Mouse (Mus musculus): ENCODE results near the gene Arhgef10l. TPM values are rescaled to one million over a fixed set of nuclear protein-coding genes. Genes with fewer than 3 reads are reported as not detected.

Arhgef10l gene
- total and polyA plus RNA-seq, 2 experiments = 17.7 to 69.9 TPM

DNA sequence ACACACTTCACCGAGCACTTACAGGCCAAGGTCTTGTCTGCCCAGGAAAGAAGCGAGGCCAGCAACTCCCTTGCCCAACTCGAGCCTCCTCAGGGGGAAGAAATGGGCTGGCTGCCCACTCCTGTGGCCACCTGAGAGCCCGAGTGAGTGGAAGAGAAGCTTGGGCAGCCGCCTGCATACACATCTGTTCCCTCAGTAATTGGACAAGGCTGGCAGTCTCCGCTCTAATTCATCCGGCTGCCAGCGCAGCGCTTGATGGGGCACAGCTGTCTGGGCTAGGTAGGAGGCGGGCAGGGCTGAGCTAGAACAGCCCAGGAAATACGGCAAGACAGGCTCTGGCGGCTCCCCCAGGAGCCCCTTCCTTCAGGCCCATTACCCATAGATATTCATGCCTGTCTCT is 115.8 kb downstream of the Arhgef10l start:
- no peaks in the 10 kb centered on the region for H3K79me2 ChIP-seq (ENCODE audit: control insufficient read depth, insufficient read depth, low read length)
- peaks cover 7% of the 10 kb centered on the region; the same call in 1 of the 2 replicates for H3K36me3 ChIP-seq (ENCODE audit: control insufficient read depth, insufficient read depth, low read length)
- no peak for TF ChIP-seq CTCF (IDR thresholded peaks at IDR 0.05; ENCODE audit: low read depth, low read length)
- H3K27ac ChIP-seq (replicated peaks; ENCODE audit: insufficient read depth, low read depth, low read length) = no peak overlapping the region
- H3K4me3 ChIP-seq (ENCODE audit: insufficient read depth, low read depth, low read length) = no peak overlapping the region
- H3K9ac ChIP-seq (ENCODE audit: low read depth, low read length) = no peak overlapping the region
- no peaks in the 10 kb centered on the region for H3K4me1 ChIP-seq (ENCODE audit: control insufficient read depth, insufficient read depth, low read length)
- DNase-seq (ENCODE audit: extremely low read depth, low read depth, low spot score) = no peak
- H3K27me3 ChIP-seq (ENCODE audit: control insufficient read depth, insufficient read depth, low read length) = no peaks in the 10 kb centered on the region
- 90% methylated on average over 12 of the region's 12 CpGs for WGBS

DNA sequence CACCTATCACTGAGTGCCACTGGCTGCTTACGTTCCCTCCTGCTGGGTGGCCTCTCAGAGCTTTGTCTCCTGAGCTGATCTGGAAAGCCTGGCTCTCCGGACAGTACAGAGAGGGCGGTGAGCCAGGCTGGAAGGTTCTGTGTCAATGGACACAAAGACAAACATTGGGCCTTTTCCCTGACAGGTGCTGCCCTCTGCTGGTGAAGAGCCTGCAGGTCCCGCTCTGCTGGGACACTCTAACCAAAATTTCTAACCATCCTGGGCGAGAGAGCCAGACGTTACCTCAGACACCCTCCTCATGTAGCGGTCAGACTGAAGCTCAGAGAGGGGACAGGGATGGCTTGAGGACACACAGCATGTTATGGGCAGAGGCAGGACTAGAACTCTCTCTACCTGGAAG is 118.3 kb downstream of the Arhgef10l start:
- H3K36me3 ChIP-seq (ENCODE audit: control insufficient read depth, insufficient read depth, low read length) = peaks cover 13% of the 10 kb centered on the region
- H3K4me3 ChIP-seq (ENCODE audit: insufficient read depth, low read depth, low read length) = no peak overlapping the region
- H3K79me2 ChIP-seq (ENCODE audit: control insufficient read depth, insufficient read depth, low read length) = no peaks in the 10 kb centered on the region
- H3K27ac ChIP-seq (replicated peaks; ENCODE audit: insufficient read depth, low read depth, low read length) = no peak overlapping the region
- no peak overlapping the region for H3K9ac ChIP-seq (ENCODE audit: low read depth, low read length)
- no peaks in the 10 kb centered on the region for H3K4me1 ChIP-seq (ENCODE audit: control insufficient read depth, insufficient read depth, low read length)
- TF ChIP-seq POLR2A (IDR thresholded peaks at IDR 0.05; ENCODE audit: extremely low read depth, insufficient read depth, low read length) (no peak), CTCF (IDR thresholded peaks at IDR 0.05; ENCODE audit: low read depth, low read length) (peak; percentile 92)
- WGBS = 15% methylated on average over 7 of the region's 7 CpGs
- DNase-seq (ENCODE audit: extremely low read depth, low read depth, low spot score) = peak; percentile 67
- H3K27me3 ChIP-seq (ENCODE audit: control insufficient read depth, insufficient read depth, low read length) = no peaks in the 10 kb centered on the region

DNA sequence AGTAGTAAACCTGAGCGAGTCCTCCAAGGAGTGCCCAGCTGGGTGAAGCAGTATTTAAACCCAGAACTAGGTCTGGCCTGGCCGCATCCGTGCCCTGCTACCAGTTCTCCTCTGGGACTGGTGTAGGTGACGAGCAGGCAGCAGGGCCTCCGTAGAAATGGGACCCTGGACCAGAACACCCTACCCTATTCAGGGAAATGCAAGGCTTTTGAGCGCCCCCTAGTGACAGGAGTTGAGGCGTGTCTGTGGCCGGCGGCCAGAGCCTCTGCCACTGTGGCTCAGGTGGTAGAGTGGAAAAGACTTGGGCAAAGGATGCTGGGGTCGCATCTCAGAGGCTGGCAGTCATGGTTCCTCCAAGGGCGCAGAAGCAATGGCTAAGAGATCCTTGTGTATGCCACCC is 126.7 kb downstream of the Arhgef10l start:
- no peak for DNase-seq (ENCODE audit: extremely low read depth, low read depth, low spot score)
- WGBS = 54% methylated on average over 11 of the region's 11 CpGs
- Histone ChIP-seq H3K36me3 (ENCODE audit: control insufficient read depth, insufficient read depth, low read length) (peaks cover 10% of the 10 kb centered on the region), H3K4me3 (ENCODE audit: insufficient read depth, low read depth, low read length) (no peak overlapping the region), H3K4me1 (ENCODE audit: control insufficient read depth, insufficient read depth, low read length) (no peaks in the 10 kb centered on the region), H3K27ac (replicated peaks; ENCODE audit: insufficient read depth, low read depth, low read length) (no peak overlapping the region), H3K9ac (ENCODE audit: low read depth, low read length) (no peak overlapping the region), H3K79me2 (ENCODE audit: control insufficient read depth, insufficient read depth, low read length) (no peaks in the 10 kb centered on the region), H3K27me3 (ENCODE audit: control insufficient read depth, insufficient read depth, low read length) (no peaks in the 10 kb centered on the region)
- TF ChIP-seq POLR2A (IDR thresholded peaks at IDR 0.05; ENCODE audit: extremely low read depth, insufficient read depth, low read length) = no peak
- peak; percentile 83 for TF ChIP-seq CTCF (IDR thresholded peaks at IDR 0.05; ENCODE audit: low read depth, low read length)

DNA sequence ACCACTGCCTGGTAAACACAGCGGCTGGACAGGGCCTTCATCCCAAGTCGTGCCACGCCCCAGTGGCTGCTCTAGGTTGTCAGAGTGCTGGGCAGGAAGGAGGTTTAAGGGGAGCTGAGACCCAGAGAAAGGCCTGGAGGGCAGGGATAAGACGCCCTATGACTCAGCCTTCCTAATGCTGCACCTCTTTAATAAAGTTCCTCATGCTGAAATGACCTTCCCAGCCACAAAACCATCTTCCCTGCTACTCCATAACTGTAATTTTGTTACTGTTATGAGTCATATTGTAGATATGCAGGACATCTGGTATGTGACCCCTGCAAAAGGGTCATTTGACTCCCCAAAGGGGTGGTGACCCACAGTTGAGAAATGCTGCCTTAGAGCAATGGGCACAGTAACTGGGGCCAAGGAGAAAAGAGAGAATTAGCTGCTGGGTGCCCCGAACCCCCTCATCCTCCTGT is 128.2 kb downstream of the Arhgef10l start:
- no peaks in the 10 kb centered on the region for H3K79me2 ChIP-seq (ENCODE audit: control insufficient read depth, insufficient read depth, low read length)
- no peak for TF ChIP-seq CTCF (IDR thresholded peaks at IDR 0.05; ENCODE audit: low read depth, low read length)
- TF ChIP-seq POLR2A (IDR thresholded peaks at IDR 0.05; ENCODE audit: extremely low read depth, insufficient read depth, low read length) = no peak
- DNase-seq (ENCODE audit: extremely low read depth, low read depth, low spot score) = no peak
- H3K27me3 ChIP-seq (ENCODE audit: control insufficient read depth, insufficient read depth, low read length) = no peaks in the 10 kb centered on the region
- H3K27ac ChIP-seq (replicated peaks; ENCODE audit: insufficient read depth, low read depth, low read length) = no peak overlapping the region
- H3K4me3 ChIP-seq (ENCODE audit: insufficient read depth, low read depth, low read length) = no peak overlapping the region
- 74% methylated on average over 5 of the region's 5 CpGs for WGBS
- peaks cover 4% of the 10 kb centered on the region for H3K36me3 ChIP-seq (ENCODE audit: control insufficient read depth, insufficient read depth, low read length)
- H3K4me1 ChIP-seq (ENCODE audit: control insufficient read depth, insufficient read depth, low read length) = peaks cover 3% of the 10 kb centered on the region
- H3K9ac ChIP-seq (ENCODE audit: low read depth, low read length) = no peak overlapping the region

DNA sequence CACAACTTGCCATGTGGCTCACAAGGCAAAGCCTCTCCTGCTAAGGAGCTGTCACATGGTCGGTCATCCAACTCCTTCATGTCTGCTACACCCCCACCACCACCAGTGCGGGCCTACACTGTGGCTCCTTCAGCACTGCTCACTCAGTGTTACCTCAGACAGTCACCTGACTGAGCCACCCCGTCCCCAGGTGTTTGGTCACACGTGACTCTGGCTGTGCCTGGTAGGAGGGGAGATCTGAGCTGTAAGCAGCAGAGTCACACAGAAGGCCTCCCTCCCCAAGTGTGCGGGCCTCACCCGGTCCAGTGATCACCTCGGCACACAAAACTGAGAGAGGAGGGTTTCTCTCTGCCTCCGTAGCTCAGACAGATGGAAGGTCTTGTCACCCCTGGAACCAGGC is 130.5 kb downstream of the Arhgef10l start:
- peaks cover 3% of the 10 kb centered on the region; the same call in 1 of the 2 replicates for H3K36me3 ChIP-seq (ENCODE audit: control insufficient read depth, insufficient read depth, low read length)
- WGBS = 95% methylated on average over 8 of the region's 8 CpGs
- H3K4me1 ChIP-seq (ENCODE audit: control insufficient read depth, insufficient read depth, low read length) = peaks cover 15% of the 10 kb centered on the region
- H3K27me3 ChIP-seq (ENCODE audit: control insufficient read depth, insufficient read depth, low read length) = no peaks in the 10 kb centered on the region
- H3K4me3 ChIP-seq (ENCODE audit: insufficient read depth, low read depth, low read length) = no peak overlapping the region
- no peak overlapping the region for H3K9ac ChIP-seq (ENCODE audit: low read depth, low read length)
- TF ChIP-seq CTCF (IDR thresholded peaks at IDR 0.05; ENCODE audit: low read depth, low read length) (no peak), POLR2A (IDR thresholded peaks at IDR 0.05; ENCODE audit: extremely low read depth, insufficient read depth, low read length) (no peak)
- no peak for DNase-seq (ENCODE audit: extremely low read depth, low read depth, low spot score)
- no peak overlapping the region for H3K27ac ChIP-seq (replicated peaks; ENCODE audit: insufficient read depth, low read depth, low read length)
- no peaks in the 10 kb centered on the region for H3K79me2 ChIP-seq (ENCODE audit: control insufficient read depth, insufficient read depth, low read length)

DNA sequence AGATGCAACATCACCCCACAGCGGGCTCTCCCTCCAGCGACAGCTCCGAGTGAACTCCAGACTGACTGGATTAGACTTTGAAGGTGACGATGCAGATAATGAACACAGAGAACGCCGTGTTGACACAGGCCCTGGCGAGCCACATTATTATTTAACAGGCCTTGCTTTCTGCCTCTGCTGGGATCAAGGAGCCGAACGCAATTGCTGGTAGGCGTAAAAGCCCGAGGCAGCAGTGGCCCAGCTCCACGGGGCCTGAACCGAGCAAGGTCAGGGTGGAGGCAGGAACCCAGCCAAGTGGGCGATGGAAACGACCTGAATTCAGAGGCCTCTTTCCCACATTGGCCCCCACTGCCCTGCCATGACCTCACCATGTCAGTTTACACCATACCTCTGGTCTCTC is 133.5 kb downstream of the Arhgef10l start:
- no peaks in the 10 kb centered on the region for H3K79me2 ChIP-seq (ENCODE audit: control insufficient read depth, insufficient read depth, low read length)
- 15% methylated on average over 15 of the region's 15 CpGs for WGBS
- 0 out of 2 replicates have a peak, but pooled peaks cover 3% of the 10 kb centered on the region for H3K36me3 ChIP-seq (ENCODE audit: control insufficient read depth, insufficient read depth, low read length)
- H3K27me3 ChIP-seq (ENCODE audit: control insufficient read depth, insufficient read depth, low read length) = no peaks in the 10 kb centered on the region
- H3K9ac ChIP-seq (ENCODE audit: low read depth, low read length) = no peak overlapping the region
- H3K4me1 ChIP-seq (ENCODE audit: control insufficient read depth, insufficient read depth, low read length) = peaks cover 15% of the 10 kb centered on the region
- DNase-seq (ENCODE audit: extremely low read depth, low read depth, low spot score) = peak; percentile 77
- no peak for TF ChIP-seq POLR2A (IDR thresholded peaks at IDR 0.05; ENCODE audit: extremely low read depth, insufficient read depth, low read length)
- no peak for TF ChIP-seq CTCF (IDR thresholded peaks at IDR 0.05; ENCODE audit: low read depth, low read length)
- H3K4me3 ChIP-seq (ENCODE audit: insufficient read depth, low read depth, low read length) = no peak overlapping the region
- peak overlapping the region; percentile 33; the same call in 1 of the 2 replicates for H3K27ac ChIP-seq (replicated peaks; ENCODE audit: insufficient read depth, low read depth, low read length)

Measured in liver, adult 2 months (tissue).